Mouse (Mus musculus) neutrophil, adult 5-6 weeks (primary cell): ENCODE results near the gene Cel. TPM values are rescaled to one million over a fixed set of nuclear protein-coding genes. Genes with fewer than 3 reads are reported as not detected.
"Not testable (repeated sequence)": the region's sequence is repeated elsewhere in the genome, so short reads cannot be mapped to it uniquely, and the experiment has no call there.

Experiments
- ATAC-seq: fragments of 151-379, 151-347 bp; 2 replicates; pipeline ENCODE4 v1.8.0; 2017; ENCODE audit warnings: mild to moderate bottlenecking, moderate TSS enrichment; ENCODE audit not compliant: insufficient number of reproducible peaks, poor library complexity, low FRiP score, severe bottlenecking; ENCODE audit errors: extremely low read depth
- total RNA-seq: library from RNA; stranded (forward); fragments of 200-1000 nt; gene quantifications from 2 replicates; pipeline ENCODE4 v1.2.3, GENCODE M21; 2017

Cel gene
- total RNA-seq, 1 experiment from 2014 or later = not detected

DNA sequence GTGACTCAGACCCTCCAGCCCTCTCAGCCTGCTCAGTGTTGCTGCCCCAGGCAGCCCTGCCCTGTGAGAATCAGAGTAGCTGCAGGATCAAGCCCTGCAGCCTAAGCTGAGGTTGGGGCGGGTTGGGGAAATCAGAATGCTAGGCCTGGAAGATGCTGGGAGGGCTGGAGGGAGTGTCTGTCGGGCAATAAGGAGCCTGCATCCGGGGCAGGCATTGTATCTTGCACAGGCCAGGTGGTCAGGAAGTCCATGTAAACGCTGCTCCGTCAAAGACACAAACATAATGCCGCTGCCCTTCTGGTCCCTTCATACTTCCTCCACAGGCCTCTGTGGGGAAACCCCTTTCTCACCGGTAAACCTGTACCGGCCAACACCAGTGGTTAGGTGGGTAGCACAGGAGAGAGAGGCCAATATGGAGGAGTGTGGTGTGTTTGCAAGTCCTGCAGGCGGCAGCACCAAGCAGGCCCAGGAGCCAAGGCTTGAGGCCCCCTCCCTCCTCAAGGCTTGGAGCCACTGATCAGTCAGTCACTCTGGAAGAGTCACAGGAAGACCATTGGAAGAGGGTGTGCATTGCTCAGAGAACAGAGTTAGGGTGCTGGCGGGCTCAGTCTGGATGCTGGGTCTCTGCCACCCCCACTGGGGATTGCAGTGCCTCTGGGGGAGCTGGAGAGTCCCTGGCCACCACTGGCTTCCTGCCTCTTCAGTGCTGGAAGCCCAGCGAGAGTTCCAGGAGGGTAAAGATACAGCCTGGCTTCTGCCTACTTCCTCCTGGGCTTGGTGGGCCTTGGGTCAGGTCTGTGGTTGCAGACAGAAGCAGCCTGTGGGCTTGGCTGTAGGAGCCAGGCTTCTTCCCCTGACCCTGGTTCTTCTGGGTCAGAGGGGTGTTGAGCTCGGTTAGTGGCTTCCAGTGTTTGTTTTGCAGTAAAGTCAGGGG lies 37.0 kb downstream of the Cel start:
- ATAC-seq = peak; percentile 78

DNA sequence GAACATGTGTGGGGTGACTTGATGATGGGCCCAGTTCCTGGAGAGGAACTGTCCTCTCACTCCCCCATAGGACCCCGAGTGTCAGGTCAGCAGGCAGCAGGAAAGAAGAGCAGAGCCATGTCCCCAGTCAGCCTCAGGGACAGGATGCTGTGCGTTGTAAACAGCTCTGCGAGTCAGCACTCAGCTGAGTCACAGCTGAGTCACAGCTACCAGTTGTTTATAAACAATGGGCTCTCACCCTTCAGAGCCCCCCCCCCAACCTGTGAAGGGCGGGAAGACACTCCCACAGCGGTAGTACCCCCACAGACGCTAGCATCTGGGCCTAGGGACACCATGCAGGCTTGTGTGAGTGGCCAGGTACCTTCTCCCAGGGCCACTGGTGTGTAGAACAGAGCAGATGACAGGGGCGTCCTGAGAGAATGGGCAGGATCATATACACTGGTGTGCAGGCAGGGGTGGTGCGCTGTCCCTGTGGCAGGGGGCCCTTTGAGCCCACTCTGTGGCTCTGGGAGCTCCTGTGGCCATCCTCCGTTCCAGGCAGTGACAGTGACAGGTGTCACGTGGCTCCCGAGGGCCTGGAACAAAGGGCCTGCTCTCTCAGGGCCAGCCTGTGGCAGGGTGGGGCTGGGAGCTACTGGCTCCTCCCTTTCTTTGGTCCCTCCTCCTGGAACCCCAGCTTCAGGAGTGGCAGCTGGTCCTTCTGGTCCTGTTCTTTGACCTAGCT lies 37.8 kb downstream of the Cel start:
- no peak for ATAC-seq

DNA sequence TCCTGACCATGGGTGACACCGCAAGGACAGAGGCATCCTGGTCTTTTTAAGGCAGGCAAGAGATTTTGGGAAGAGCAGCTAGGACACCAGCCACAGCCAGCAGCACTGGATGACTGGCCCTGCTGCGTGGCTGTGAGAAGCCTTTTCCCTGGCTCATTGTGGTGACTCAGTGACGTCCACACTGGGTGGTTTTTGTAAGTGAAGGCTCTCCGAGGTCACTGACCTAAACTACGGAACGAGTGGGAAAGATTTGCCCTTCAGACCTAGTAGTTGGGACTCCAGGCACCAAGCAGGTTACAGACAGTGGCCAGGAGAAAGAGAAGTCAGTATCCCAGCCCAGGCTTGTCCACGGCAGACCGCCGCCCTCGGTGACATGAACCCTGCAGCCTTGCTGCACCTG lies 38.8 kb downstream of the Cel start:
- ATAC-seq = no peak

DNA sequence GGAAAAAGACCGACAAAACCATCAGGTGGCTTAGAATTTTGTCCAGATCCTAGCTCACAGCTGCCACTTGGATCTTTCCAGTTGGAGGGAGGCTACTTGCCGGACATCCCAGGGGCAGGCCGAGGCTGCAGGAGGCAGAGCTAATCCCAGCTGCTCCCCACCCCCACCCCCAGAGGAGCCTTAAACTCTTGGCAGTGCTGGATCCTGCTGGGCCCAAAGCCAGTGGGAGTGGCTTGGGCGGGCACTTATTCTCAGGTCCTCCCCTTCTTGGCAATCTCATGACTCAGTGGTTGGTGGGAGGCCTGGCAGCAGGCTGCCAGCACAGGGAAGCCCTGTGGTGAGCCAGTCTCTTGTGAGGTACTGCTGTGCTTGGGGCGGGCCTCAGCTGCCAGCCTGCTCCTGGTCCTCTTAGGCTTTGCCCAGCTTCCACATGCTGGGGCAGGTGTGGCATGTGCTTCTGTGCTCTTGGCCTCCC lies 39.5 kb downstream of the Cel start:
- no peak for ATAC-seq

DNA sequence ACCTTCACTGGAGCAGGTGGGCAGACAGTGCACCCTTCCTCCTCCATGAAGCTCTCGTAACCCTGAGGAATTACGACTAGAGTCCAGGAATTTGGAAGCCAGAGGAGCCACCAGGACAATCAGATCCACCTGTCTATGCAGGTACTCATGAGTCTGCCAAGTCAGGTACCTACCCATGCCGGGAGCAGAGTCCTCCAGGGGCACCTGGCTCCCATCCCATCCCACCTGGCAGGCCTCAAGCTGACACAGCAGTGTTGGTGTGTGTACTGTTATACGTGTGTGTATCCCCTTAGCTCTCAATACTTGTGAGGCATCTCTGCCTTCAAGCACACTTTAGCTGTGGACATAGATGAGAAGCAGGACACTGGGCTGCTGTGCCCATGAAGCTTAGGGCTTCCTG lies 41.0 kb downstream of the Cel start:
- no peak for ATAC-seq

DNA sequence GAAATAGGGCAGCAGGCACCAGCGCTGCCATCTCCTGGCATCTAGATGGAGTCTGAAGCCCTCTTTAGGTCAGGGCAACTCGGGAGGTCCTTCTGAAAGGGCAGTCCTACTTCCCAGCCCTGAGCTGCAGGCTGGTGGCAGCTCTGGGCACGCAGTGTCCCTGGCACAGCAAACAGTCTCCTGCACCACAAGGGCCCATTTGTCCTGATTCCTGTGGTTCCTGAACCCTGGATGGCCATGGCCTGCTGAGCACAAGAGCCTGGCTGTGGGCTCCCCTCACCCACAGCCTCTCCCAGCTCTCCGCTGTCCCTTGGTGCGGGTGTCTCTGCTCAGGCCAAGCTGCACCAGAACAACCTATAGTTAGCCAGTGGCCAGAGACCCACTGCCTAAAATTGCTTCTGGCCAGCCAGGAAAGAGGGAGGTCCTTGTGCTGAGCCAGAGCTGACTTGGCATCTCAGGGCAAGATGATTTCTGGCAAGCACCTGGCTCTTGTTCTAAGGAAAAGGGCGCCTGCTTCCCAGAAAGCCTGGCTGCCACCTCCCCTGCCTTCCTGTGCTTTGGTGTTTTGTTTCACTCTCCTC lies 41.5 kb downstream of the Cel start:
- ATAC-seq = no peak

DNA sequence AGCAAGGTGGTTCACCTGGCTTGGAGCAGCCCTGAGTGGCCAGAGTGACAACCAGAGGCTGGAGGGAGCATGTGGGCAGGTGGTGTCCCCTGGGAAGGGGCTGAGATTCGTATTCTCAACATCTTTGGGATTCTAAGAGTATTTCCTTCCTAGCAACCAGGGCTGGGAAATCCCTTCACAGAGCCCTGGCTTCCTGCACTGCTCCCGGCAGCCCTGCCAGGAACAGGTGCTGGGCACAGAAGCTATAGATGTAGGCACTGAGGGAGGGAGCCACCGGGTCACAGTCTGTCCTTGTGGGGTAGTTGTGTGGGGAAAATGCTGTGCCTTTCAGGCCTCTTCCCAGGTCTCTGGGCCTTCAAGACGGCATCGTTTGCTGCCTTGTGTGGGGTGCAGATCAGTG lies 42.6 kb downstream of the Cel start:
- no peak for ATAC-seq

DNA sequence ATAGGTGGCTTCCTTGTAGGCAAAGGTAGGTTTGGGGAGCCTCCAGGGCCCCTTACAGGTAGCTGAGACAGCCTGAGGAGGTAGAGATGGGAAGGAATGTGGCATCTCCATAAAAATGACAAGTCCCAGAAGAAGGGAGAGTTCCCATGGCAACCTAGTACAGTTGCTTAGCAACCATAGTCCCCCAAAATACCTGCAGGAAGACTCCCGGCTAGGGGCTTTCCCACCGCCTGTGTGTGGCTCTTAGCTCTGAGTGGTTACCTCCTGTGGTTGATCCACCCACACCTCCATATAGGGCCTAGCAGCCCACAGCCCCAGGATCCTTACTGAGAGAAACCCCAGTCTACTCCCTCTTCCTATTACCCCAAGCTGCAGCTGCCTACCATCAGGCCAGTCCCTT lies 45.0 kb downstream of the Cel start:
- ATAC-seq = no peak

DNA sequence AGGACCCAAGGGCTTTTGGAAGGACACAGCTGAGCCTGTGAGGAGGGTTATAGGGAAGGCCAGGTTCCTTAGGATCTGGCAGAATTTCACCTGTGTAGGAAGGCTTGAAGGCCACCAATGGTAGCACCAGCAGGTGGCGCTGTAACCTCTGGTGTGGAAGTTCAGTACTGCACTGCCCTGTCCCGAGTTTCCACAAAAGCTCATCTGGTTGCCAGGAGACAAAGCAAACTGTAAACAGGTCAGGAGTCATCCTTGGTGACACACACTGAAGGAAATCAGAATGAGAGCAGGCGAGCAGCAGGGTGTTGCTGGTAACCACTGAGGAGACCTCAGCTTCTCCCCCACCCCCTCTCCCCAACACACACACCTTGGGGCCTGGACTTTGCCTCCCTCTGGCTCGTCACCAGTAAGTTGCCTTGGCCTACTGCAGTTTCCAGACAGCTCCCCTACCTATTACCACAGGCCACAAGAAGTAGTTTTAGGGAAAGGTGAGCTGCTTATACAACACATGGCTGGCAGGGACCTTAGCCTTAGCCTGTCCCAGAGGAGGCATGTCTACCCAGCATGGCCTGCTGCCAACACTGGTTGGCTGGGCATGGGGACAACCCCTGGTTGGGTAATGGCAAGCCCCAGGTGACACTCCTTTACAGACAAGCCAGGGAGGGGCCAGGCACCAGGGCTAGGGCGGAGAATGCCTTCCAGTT lies 45.8 kb downstream of the Cel start:
- peak; percentile 69 for ATAC-seq

DNA sequence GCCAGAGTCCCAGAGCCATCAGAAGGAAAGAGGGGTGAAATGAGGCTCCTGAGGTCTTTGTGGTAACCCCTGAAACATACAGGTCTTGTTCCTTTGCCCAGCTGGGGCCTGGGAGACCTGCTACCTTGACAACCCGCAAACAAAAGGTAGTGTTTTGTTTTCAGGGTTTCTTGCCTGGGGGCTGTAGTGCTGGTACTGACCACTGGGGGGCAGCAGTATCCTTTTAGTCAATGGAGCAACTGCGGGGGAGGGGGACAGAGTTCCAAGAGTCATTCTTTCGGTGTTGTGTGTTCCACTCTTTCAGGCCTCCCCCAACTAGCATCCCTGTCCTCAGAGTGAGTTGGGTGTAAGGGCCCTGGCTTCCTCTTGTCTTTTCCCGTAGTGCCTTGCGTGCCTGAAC lies 48.7 kb downstream of the Cel start:
- ATAC-seq = peak; percentile 62

DNA sequence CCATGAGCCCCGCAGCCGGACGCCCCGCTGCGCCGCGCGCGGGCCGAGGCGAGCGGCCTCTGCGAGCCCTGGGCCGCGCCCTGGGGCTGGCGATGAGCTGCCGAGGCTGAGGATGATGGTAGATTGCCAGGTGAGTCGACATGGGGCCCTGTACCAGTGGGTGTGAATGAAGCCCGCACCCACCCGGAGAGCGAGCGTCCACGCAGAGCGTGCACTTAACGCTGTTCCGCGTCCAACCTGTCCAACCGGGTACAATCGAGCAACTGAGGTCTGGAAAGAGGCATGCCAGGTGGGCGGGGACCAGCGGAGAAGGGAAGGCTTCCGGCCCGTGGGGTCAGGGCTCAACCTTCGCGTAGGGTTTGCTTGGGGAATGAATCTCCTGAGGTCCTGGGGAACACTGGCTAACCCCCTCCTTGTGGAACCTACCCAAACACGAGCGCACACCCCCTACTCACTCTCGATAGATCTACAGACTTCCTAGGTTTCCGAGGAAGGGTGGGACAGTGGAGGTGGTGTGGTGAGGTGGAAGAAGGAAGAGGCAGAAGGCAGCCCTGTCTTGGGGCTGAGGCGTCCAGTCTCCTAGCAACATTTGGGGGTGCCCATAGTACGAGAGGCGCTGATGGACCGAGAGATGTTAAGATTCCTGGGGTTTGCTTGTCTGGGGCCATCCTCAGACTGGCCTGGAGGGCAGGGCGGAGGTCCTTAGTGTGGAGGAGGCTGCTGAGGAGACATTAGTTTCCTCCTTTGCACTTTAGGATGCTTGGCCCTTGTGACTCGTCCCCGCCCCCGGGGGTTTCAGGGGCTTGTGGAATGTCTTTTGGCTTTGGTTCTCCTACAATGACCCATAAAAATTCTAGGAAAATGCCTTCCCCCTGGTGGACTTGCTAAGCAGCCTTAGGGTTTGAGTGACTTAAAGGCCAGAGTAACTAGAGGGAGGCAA lies 49.5 kb downstream of the Cel start:
- no peak for ATAC-seq

DNA sequence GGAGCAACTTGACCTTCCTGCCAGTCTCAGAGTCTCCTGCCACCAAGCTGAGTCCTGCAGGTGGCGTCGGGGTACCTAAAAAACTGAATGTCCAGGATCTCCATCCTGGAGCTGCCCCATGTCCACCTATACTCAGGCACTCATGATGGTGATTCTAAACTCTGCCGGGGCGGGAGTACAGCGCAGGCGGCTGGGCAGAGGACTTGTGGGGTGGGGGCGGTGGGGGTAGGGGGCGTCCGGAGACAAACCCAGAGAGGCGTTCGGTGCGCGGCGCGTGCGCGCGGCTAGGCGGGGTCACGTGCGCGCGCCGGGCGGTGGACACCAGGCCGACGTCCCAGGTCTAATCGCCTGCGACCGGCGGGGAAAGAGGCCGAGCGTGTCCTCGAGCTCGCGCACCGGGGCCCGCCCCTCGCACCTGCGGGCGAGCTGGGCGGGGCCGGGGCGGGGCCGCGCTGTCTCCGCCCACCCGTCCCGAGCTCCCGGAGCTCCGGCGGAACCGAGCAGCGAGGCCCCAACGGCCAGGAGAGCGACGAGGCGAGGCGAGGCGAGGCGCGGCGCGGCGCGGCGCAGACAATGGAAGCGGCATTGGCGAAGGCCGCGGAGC lies 50.3 kb downstream of the Cel start, which contains the start of gene Ralgds:
Gene Ralgds (plus strand): TSS at position 328 of the 604 bp plus-strand sequence.
- ATAC-seq = no peak

DNA sequence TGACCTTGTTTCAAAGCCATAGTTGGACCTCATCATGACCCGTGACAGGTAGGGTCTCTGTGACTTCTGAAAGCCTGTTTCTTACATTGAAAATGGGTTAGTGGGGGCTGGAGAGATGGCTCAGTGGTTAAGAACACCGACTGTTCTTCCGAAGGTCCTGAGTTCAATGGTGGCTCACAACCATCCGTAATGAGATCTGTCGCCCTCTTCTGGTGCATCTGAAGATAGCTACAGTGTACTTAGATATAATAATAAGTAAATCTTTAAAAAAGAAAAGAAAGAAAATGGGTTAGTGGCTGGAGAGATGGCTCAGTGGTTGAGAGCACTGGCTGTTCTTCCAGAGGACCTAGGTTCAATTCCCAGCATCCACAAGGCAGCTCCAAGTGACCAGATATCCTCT lies 51.6 kb downstream of the Cel start:
- not testable (repeated sequence) for ATAC-seq

DNA sequence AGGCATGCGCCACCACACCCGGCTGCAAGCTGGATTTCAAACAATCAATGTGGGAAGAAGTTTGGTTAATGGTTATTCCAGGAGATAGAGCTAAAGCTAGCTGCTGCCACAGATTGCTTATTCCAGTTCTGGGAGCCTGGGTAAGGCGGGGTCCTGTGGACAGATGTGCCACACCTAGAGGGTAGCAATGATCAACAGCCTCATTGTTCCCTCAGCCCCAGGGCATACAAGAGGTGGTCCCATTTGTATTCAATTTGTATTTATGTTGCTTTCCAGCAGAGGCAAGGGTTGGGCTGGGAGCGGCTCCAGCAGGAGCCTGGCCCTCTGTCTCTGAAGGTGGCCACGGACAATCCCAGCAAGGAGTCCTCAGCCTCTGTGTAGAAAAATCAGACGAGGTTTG lies 56.9 kb downstream of the Cel start:
- ATAC-seq = no peak

DNA sequence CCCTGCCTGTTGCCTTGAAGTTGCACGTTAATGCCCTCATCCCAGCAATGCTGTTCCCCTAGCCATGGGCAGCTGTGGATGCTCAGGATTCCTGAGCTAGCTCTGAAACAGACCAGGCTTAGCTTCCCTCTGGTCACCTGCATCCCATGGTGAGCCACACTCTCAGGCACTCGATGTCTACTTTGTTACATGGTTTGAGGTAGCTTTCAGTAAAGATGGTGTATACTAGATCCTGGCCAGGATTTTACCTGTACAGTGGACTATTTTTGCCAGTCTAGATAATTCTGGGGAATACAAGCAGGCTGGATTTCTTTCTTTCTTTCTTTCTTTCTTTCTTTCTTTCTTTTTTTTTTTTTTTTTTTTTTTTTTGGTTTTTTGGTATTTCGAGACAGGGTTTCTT lies 57.4 kb downstream of the Cel start, which contains the start of gene Gm10134:
Gene Gm10134 (plus strand): TSS at position 301 of the 400 bp plus-strand sequence.
- ATAC-seq = no peak
